Mouse (Mus musculus) hindbrain, embryonic 13.5 days (tissue): ENCODE results near the gene Fkbp9. TPM values are rescaled to one million over a fixed set of nuclear protein-coding genes. Genes with fewer than 3 reads are reported as not detected.

ENCODE experiments used
- ATAC-seq: fragments of 200-750 bp; cut with Nextera tagmentation; 2 replicates; pipeline ENCODE4 v1.8.0; 2017; ENCODE audit warnings: moderate TSS enrichment; ENCODE audit not compliant: low FRiP score
- H3K27ac ChIP-seq: fragments of 300-500 bp; sonication (generic); 2 replicates; pipeline ENCODE4 v1.5.1; 2015; ENCODE audit warnings: inconsistent platforms, mild to moderate bottlenecking, moderate library complexity
- H3K27me3 ChIP-seq: fragments of 300-500 bp; sonication (generic); 2 replicates; pipeline ENCODE4 v1.6.1; 2015; ENCODE audit warnings: mild to moderate bottlenecking, inconsistent platforms
- H3K36me3 ChIP-seq: fragments of 300-500 bp; sonication (generic); 2 replicates; pipeline ENCODE4 v1.6.1; 2015; ENCODE audit warnings: mild to moderate bottlenecking, inconsistent platforms
- H3K4me1 ChIP-seq: fragments of 300-500 bp; sonication (generic); replicated peaks from 2 replicates; pipeline ENCODE4 v1.6.1; 2015; ENCODE audit warnings: inconsistent platforms
- H3K4me2 ChIP-seq: fragments of 300-500 bp; sonication (generic); 2 replicates; pipeline ENCODE4 v1.6.1; 2015; ENCODE audit warnings: inconsistent platforms, mild to moderate bottlenecking, moderate library complexity
- H3K4me3 ChIP-seq: fragments of 300-500 bp; sonication (generic); 2 replicates; pipeline ENCODE4 v1.5.1; 2015; ENCODE audit warnings: mild to moderate bottlenecking, inconsistent platforms
- H3K9ac ChIP-seq: fragments of 300-500 bp; sonication (generic); 2 replicates; pipeline ENCODE4 v1.6.1; 2015; ENCODE audit warnings: mild to moderate bottlenecking, inconsistent platforms
- H3K9me3 ChIP-seq: fragments of 300-500 bp; sonication (generic); 2 replicates; pipeline ENCODE4 v1.6.1; 2016; ENCODE audit warnings: inconsistent platforms
- WGBS: fragments of 180-500 bp; shearing (Covaris S2); methylation state at CpG from one replicate; pipeline ENCODE4 v1.1.7; 2015; 5-methylcytosine and 5-hydroxymethylcytosine counted together
- polyA plus RNA-seq: library from polyadenylated mRNA; unstranded; fragments of >200 nt; fragmentation: Nextera tagmentation; extraction: Ambion mirVana; gene quantifications from 2 replicates; pipeline ENCODE4 v1.2.1, GENCODE M21; 2015

Gene Fkbp9
- polyA plus RNA-seq, 1 experiment from 2014 or later: 41.3 TPM

- H3K4me1 ChIP-seq: no peaks in the 10 kb centered on the region
- no peak overlapping the region for H3K4me2 ChIP-seq
Measured at GRCm38 (mm10) chr6:56890762-56891161, 58.9 kb downstream of the Fkbp9 start.

GRCm38 (mm10) chr6:56899601-56900000 lies 67.7 kb downstream of the Fkbp9 start:
- WGBS: 92% methylated on average over 3 of the region's 3 CpGs
- Histone ChIP-seq H3K36me3 (no peaks in the 10 kb centered on the region), H3K4me1 (peaks cover 23% of the 10 kb centered on the region), H3K27me3 (no peaks in the 10 kb centered on the region), H3K4me2 (no peak overlapping the region), H3K9me3 (no peaks in the 10 kb centered on the region), H3K27ac (no peak overlapping the region), H3K9ac (no peak overlapping the region), H3K4me3 (no peak overlapping the region)
- no peak for ATAC-seq

More at GRCm38 (mm10) chr6:56890762-56891161, 58.9 kb downstream of the Fkbp9 start:
- no peaks in the 10 kb centered on the region for H3K9me3 ChIP-seq
- peaks cover 48% of the 10 kb centered on the region for H3K36me3 ChIP-seq
- no peak for ATAC-seq
- no peak overlapping the region for H3K4me3 ChIP-seq
- H3K9ac ChIP-seq: no peak overlapping the region
- H3K27me3 ChIP-seq: no peaks in the 10 kb centered on the region
- no peak overlapping the region for H3K27ac ChIP-seq
- 87% methylated on average over 2 of the region's 2 CpGs for WGBS

GRCm38 (mm10) chr6:56901336-56901735 lies 69.5 kb downstream of the Fkbp9 start:
- Histone ChIP-seq H3K9me3 (no peaks in the 10 kb centered on the region), H3K36me3 (no peaks in the 10 kb centered on the region), H3K27ac (no peak overlapping the region), H3K4me2 (no peak overlapping the region), H3K4me3 (no peak overlapping the region), H3K4me1 (peaks cover 30% of the 10 kb centered on the region), H3K27me3 (no peaks in the 10 kb centered on the region), H3K9ac (no peak overlapping the region)
- no peak for ATAC-seq
- WGBS: 65% methylated on average over 3 of the region's 3 CpGs

GRCm38 (mm10) chr6:56901824-56902386 lies 70.0 kb downstream of the Fkbp9 start:
- Histone ChIP-seq H3K4me3 (no peak overlapping the region), H3K27ac (no peak overlapping the region), H3K4me2 (no peak overlapping the region), H3K36me3 (no peaks in the 10 kb centered on the region), H3K4me1 (peaks cover 31% of the 10 kb centered on the region), H3K9ac (no peak overlapping the region), H3K27me3 (no peaks in the 10 kb centered on the region), H3K9me3 (no peaks in the 10 kb centered on the region)
- WGBS: 37% methylated on average over 12 of the region's 12 CpGs
- no peak for ATAC-seq

- H3K4me2 ChIP-seq: no peak overlapping the region
- peaks cover 34% of the 10 kb centered on the region for H3K4me1 ChIP-seq
- no peaks in the 10 kb centered on the region for H3K9me3 ChIP-seq
- H3K27ac ChIP-seq: no peak overlapping the region
- H3K4me3 ChIP-seq: no peak overlapping the region
- peak; percentile 34; the same call in 1 of the 2 replicates for ATAC-seq
- WGBS: 83% methylated on average over 7 of the region's 7 CpGs
- H3K36me3 ChIP-seq: no peaks in the 10 kb centered on the region
- no peak overlapping the region for H3K9ac ChIP-seq
- no peaks in the 10 kb centered on the region for H3K27me3 ChIP-seq
Measured at GRCm38 (mm10) chr6:56902606-56903520, 71.0 kb downstream of the Fkbp9 start.

- Histone ChIP-seq H3K9ac (no peak overlapping the region), H3K4me3 (no peak overlapping the region), H3K27ac (no peak overlapping the region; the same call in 1 of the 2 replicates), H3K36me3 (no peaks in the 10 kb centered on the region), H3K4me2 (no peak overlapping the region), H3K4me1 (peaks cover 34% of the 10 kb centered on the region), H3K27me3 (no peaks in the 10 kb centered on the region), H3K9me3 (no peaks in the 10 kb centered on the region)
- 64% methylated on average over 6 of the region's 6 CpGs for WGBS
- ATAC-seq: no peak
Measured at GRCm38 (mm10) chr6:56903831-56904230, 72.0 kb downstream of the Fkbp9 start.

GRCm38 (mm10) chr6:56904330-56904729 lies 72.5 kb downstream of the Fkbp9 start:
- Histone ChIP-seq H3K9ac (no peak overlapping the region; the same call in 1 of the 2 replicates), H3K4me2 (no peak overlapping the region), H3K36me3 (no peaks in the 10 kb centered on the region), H3K27ac (peak overlapping the region; percentile 18; the same call in 1 of the 2 replicates), H3K4me3 (no peak overlapping the region), H3K9me3 (no peaks in the 10 kb centered on the region), H3K4me1 (peaks cover 34% of the 10 kb centered on the region), H3K27me3 (no peaks in the 10 kb centered on the region)
- WGBS: 84% methylated on average over 1 of the region's 1 CpGs
- no peak for ATAC-seq

- Histone ChIP-seq H3K27ac (0 out of 2 replicates have a peak overlapping the region, but pooled peaks have one; percentile 18), H3K4me2 (no peak overlapping the region), H3K4me1 (peaks cover 34% of the 10 kb centered on the region), H3K4me3 (no peak overlapping the region), H3K27me3 (no peaks in the 10 kb centered on the region), H3K9ac (no peak overlapping the region; the same call in 1 of the 2 replicates), H3K36me3 (no peaks in the 10 kb centered on the region), H3K9me3 (no peaks in the 10 kb centered on the region)
- 75% methylated on average over 2 of the region's 2 CpGs for WGBS
- 0 out of 2 replicates have a peak, but pooled peaks have one; percentile 14 for ATAC-seq
Measured at GRCm38 (mm10) chr6:56904982-56905381, 73.1 kb downstream of the Fkbp9 start.

GRCm38 (mm10) chr6:56905486-56905885 lies 73.6 kb downstream of the Fkbp9 start:
- Histone ChIP-seq H3K4me3 (no peak overlapping the region), H3K36me3 (no peaks in the 10 kb centered on the region), H3K9me3 (no peaks in the 10 kb centered on the region), H3K4me1 (peaks cover 34% of the 10 kb centered on the region), H3K4me2 (no peak overlapping the region), H3K27me3 (no peaks in the 10 kb centered on the region), H3K27ac (no peak overlapping the region), H3K9ac (no peak overlapping the region)
- ATAC-seq: no peak
- 83% methylated on average over 5 of the region's 5 CpGs for WGBS

GRCm38 (mm10) chr6:56906121-56906846 lies 74.4 kb downstream of the Fkbp9 start:
- H3K36me3 ChIP-seq: no peaks in the 10 kb centered on the region
- H3K9ac ChIP-seq: no peak overlapping the region
- ATAC-seq: no peak
- no peaks in the 10 kb centered on the region for H3K27me3 ChIP-seq
- H3K9me3 ChIP-seq: no peaks in the 10 kb centered on the region
- H3K27ac ChIP-seq: no peak overlapping the region
- H3K4me1 ChIP-seq: peaks cover 34% of the 10 kb centered on the region
- WGBS: 90% methylated on average over 8 of the region's 8 CpGs
- H3K4me2 ChIP-seq: no peak overlapping the region
- no peak overlapping the region for H3K4me3 ChIP-seq

- ATAC-seq: no peak
- no peak overlapping the region for H3K4me3 ChIP-seq
Measured at GRCm38 (mm10) chr6:56907973-56908372, 76.1 kb downstream of the Fkbp9 start.

GRCm38 (mm10) chr6:56908397-56908796 lies 76.5 kb downstream of the Fkbp9 start:
- Histone ChIP-seq H3K9me3 (no peaks in the 10 kb centered on the region), H3K27me3 (no peaks in the 10 kb centered on the region), H3K4me3 (no peak overlapping the region), H3K9ac (no peak overlapping the region), H3K4me2 (no peak overlapping the region), H3K27ac (no peak overlapping the region), H3K36me3 (no peaks in the 10 kb centered on the region), H3K4me1 (peaks cover 22% of the 10 kb centered on the region)
- WGBS: 92% methylated on average over 2 of the region's 2 CpGs
- ATAC-seq: no peak

More at GRCm38 (mm10) chr6:56907973-56908372, 76.1 kb downstream of the Fkbp9 start:
- no peak overlapping the region for H3K4me2 ChIP-seq
- no peaks in the 10 kb centered on the region for H3K36me3 ChIP-seq
- no peak overlapping the region for H3K27ac ChIP-seq
- no peaks in the 10 kb centered on the region for H3K9me3 ChIP-seq
- H3K9ac ChIP-seq: no peak overlapping the region
- 94% methylated on average over 3 of the region's 3 CpGs for WGBS
- no peaks in the 10 kb centered on the region for H3K27me3 ChIP-seq
- peaks cover 26% of the 10 kb centered on the region for H3K4me1 ChIP-seq
